Mouse (Mus musculus): Measurements from ENCODE around the gene Tmem51. TPM values are rescaled to one million over a fixed set of nuclear protein-coding genes. Genes with fewer than 3 reads are reported as not detected.

Gene Tmem51
- polyA plus RNA-seq, 1 experiment = not detected

- Histone ChIP-seq H3K4me3 (no peak overlapping the region), H3ac (ENCODE audit: control insufficient read depth, insufficient read length) (no peak overlapping the region), H3K4me2 (ENCODE audit: low read depth) (no peak overlapping the region), H3K36me3 (ENCODE audit: control insufficient read depth, insufficient read depth) (no peaks in the 10 kb centered on the region), H3K27me3 (ENCODE audit: control insufficient read depth, insufficient read depth, insufficient read length) (no peaks in the 10 kb centered on the region), H3K79me2 (ENCODE audit: control insufficient read depth, insufficient read depth) (no peaks in the 10 kb centered on the region)
- no peak for TF ChIP-seq CEBPB (IDR thresholded peaks at IDR 0.05; ENCODE audit: insufficient read depth, poor library complexity, severe bottlenecking)
- no peak for TF ChIP-seq POLR2A (IDR thresholded peaks at IDR 0.05; ENCODE audit: insufficient read length, low read depth)
- no peak for TF ChIP-seq REST (IDR thresholded peaks at IDR 0.05; ENCODE audit: insufficient read depth, insufficient read length)
- no peak for TF ChIP-seq USF1 (IDR thresholded peaks at IDR 0.05; ENCODE audit: low read depth)
- TF ChIP-seq MAX (IDR thresholded peaks at IDR 0.05; ENCODE audit: low read depth) = no peak
- TF ChIP-seq TCF3 (IDR thresholded peaks at IDR 0.05; ENCODE audit: insufficient read length, low read depth) = no peak
- TF ChIP-seq SRF (IDR thresholded peaks at IDR 0.05; ENCODE audit: control insufficient read depth, insufficient read length, low read depth) = no peak
- no peak for TF ChIP-seq MYOD1 (IDR thresholded peaks at IDR 0.05; ENCODE audit: control insufficient read depth in 1 of 3, insufficient read length in 2 of 3, low read depth in 2 of 3)
- TF ChIP-seq E2F4 (IDR thresholded peaks at IDR 0.05; ENCODE audit: insufficient read depth) = no peak
- TF ChIP-seq POLR2AphosphoS2 (IDR thresholded peaks at IDR 0.05; ENCODE audit: insufficient read length, low read depth) = no peak
- TF ChIP-seq MYOG (IDR thresholded peaks at IDR 0.05; ENCODE audit: control insufficient read depth in 1 of 3, insufficient read depth in 1 of 3, insufficient read length in 2 of 3, low read depth in 2 of 3) = no peak
- TF ChIP-seq TCF12 (IDR thresholded peaks at IDR 0.05; ENCODE audit: insufficient read depth, poor library complexity, severe bottlenecking) = no peak
Measured at GRCm38 (mm10) chr4:142061485-142062240, 22.4 kb downstream of the Tmem51 start.

GRCm38 (mm10) chr4:142060455-142061378 lies 23.4 kb downstream of the Tmem51 start:
- Histone ChIP-seq H3K79me2 (ENCODE audit: control insufficient read depth, insufficient read depth) (no peaks in the 10 kb centered on the region), H3K4me2 (ENCODE audit: low read depth) (no peak overlapping the region), H3K36me3 (ENCODE audit: control insufficient read depth, insufficient read depth) (no peaks in the 10 kb centered on the region), H3K4me3 (no peak overlapping the region), H3ac (ENCODE audit: control insufficient read depth, insufficient read length) (no peak overlapping the region), H3K27me3 (ENCODE audit: control insufficient read depth, insufficient read depth, insufficient read length) (no peaks in the 10 kb centered on the region)
- TF ChIP-seq USF1 (IDR thresholded peaks at IDR 0.05; ENCODE audit: low read depth) (no peak), MAX (IDR thresholded peaks at IDR 0.05; ENCODE audit: low read depth) (no peak), CEBPB (IDR thresholded peaks at IDR 0.05; ENCODE audit: insufficient read depth, poor library complexity, severe bottlenecking) (no peak), POLR2AphosphoS2 (IDR thresholded peaks at IDR 0.05; ENCODE audit: insufficient read length, low read depth) (no peak), MYOG (IDR thresholded peaks at IDR 0.05; ENCODE audit: control insufficient read depth in 1 of 3, insufficient read depth in 1 of 3, insufficient read length in 2 of 3, low read depth in 2 of 3) (no peak), TCF3 (IDR thresholded peaks at IDR 0.05; ENCODE audit: insufficient read length, low read depth) (no peak), MYOD1 (IDR thresholded peaks at IDR 0.05; ENCODE audit: control insufficient read depth in 1 of 3, insufficient read length in 2 of 3, low read depth in 2 of 3) (no peak), REST (IDR thresholded peaks at IDR 0.05; ENCODE audit: insufficient read depth, insufficient read length) (no peak), SRF (IDR thresholded peaks at IDR 0.05; ENCODE audit: control insufficient read depth, insufficient read length, low read depth) (no peak), TCF12 (IDR thresholded peaks at IDR 0.05; ENCODE audit: insufficient read depth, poor library complexity, severe bottlenecking) (no peak), E2F4 (IDR thresholded peaks at IDR 0.05; ENCODE audit: insufficient read depth) (no peak), POLR2A (IDR thresholded peaks at IDR 0.05; ENCODE audit: insufficient read length, low read depth) (no peak)

- Histone ChIP-seq H3K79me2 (ENCODE audit: control insufficient read depth, insufficient read depth) (no peaks in the 10 kb centered on the region), H3ac (ENCODE audit: control insufficient read depth, insufficient read length) (no peak overlapping the region), H3K27me3 (ENCODE audit: control insufficient read depth, insufficient read depth, insufficient read length) (no peaks in the 10 kb centered on the region), H3K4me3 (no peak overlapping the region), H3K36me3 (ENCODE audit: control insufficient read depth, insufficient read depth) (no peaks in the 10 kb centered on the region), H3K4me2 (ENCODE audit: low read depth) (no peak overlapping the region)
- TF ChIP-seq CEBPB (IDR thresholded peaks at IDR 0.05; ENCODE audit: insufficient read depth, poor library complexity, severe bottlenecking) (no peak), REST (IDR thresholded peaks at IDR 0.05; ENCODE audit: insufficient read depth, insufficient read length) (no peak), USF1 (IDR thresholded peaks at IDR 0.05; ENCODE audit: low read depth) (no peak), SRF (IDR thresholded peaks at IDR 0.05; ENCODE audit: control insufficient read depth, insufficient read length, low read depth) (no peak), TCF12 (IDR thresholded peaks at IDR 0.05; ENCODE audit: insufficient read depth, poor library complexity, severe bottlenecking) (no peak), MAX (IDR thresholded peaks at IDR 0.05; ENCODE audit: low read depth) (no peak), MYOG (IDR thresholded peaks at IDR 0.05; ENCODE audit: control insufficient read depth in 1 of 3, insufficient read depth in 1 of 3, insufficient read length in 2 of 3, low read depth in 2 of 3) (no peak)
Measured at GRCm38 (mm10) chr4:142059841-142060193, 24.3 kb downstream of the Tmem51 start.

GRCm38 (mm10) chr4:142059113-142059840 lies 24.8 kb downstream of the Tmem51 start:
- Histone ChIP-seq H3K27me3 (ENCODE audit: control insufficient read depth, insufficient read depth, insufficient read length) (no peaks in the 10 kb centered on the region), H3K4me2 (ENCODE audit: low read depth) (no peak overlapping the region), H3K79me2 (ENCODE audit: control insufficient read depth, insufficient read depth) (no peaks in the 10 kb centered on the region), H3ac (ENCODE audit: control insufficient read depth, insufficient read length) (no peak overlapping the region), H3K4me3 (no peak overlapping the region), H3K36me3 (ENCODE audit: control insufficient read depth, insufficient read depth) (no peaks in the 10 kb centered on the region)
- no peak for TF ChIP-seq TCF3 (IDR thresholded peaks at IDR 0.05; ENCODE audit: insufficient read length, low read depth)
- TF ChIP-seq E2F4 (IDR thresholded peaks at IDR 0.05; ENCODE audit: insufficient read depth) = no peak
- no peak for TF ChIP-seq USF1 (IDR thresholded peaks at IDR 0.05; ENCODE audit: low read depth)
- TF ChIP-seq POLR2AphosphoS2 (IDR thresholded peaks at IDR 0.05; ENCODE audit: insufficient read length, low read depth) = no peak
- TF ChIP-seq REST (IDR thresholded peaks at IDR 0.05; ENCODE audit: insufficient read depth, insufficient read length) = no peak
- no peak for TF ChIP-seq MYOD1 (IDR thresholded peaks at IDR 0.05; ENCODE audit: control insufficient read depth in 1 of 3, insufficient read length in 2 of 3, low read depth in 2 of 3)
- TF ChIP-seq MAX (IDR thresholded peaks at IDR 0.05; ENCODE audit: low read depth) = no peak
- TF ChIP-seq SRF (IDR thresholded peaks at IDR 0.05; ENCODE audit: control insufficient read depth, insufficient read length, low read depth) = no peak
- no peak for TF ChIP-seq POLR2A (IDR thresholded peaks at IDR 0.05; ENCODE audit: insufficient read length, low read depth)
- no peak for TF ChIP-seq MYOG (IDR thresholded peaks at IDR 0.05; ENCODE audit: control insufficient read depth in 1 of 3, insufficient read depth in 1 of 3, insufficient read length in 2 of 3, low read depth in 2 of 3)
- TF ChIP-seq CEBPB (IDR thresholded peaks at IDR 0.05; ENCODE audit: insufficient read depth, poor library complexity, severe bottlenecking) = no peak
- TF ChIP-seq TCF12 (IDR thresholded peaks at IDR 0.05; ENCODE audit: insufficient read depth, poor library complexity, severe bottlenecking) = no peak

Measured in myocyte (in vitro differentiated cells).